Mouse (Mus musculus): ENCODE results near the gene Tnfrsf11a. TPM values are rescaled to one million over a fixed set of nuclear protein-coding genes. Genes with fewer than 3 reads are reported as not detected.

Tnfrsf11a gene
- total RNA-seq, 2 experiments from 2014 or later: 1.3 to 1.5 TPM

DNA sequence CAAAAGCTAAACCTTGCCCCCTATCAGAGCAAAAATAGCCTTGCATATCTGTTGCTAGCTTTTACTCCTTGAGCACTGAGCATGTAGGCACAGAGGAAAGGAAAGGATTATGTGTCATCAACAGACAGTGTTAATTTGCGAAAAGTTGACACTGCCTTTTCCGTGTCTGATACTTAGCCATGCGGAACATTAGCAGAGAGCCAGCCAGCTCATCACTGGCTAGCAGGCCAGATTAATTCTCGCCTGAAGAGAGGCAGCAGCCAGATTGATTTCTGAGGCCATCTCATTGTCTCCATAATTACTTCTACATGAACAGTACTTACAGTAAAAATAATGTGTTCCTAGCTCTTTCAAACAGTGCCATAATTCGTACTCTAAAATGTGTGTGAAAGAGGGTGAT lies 48.7 kb downstream of the Tnfrsf11a start:
- no peak for DNase-seq

DNA sequence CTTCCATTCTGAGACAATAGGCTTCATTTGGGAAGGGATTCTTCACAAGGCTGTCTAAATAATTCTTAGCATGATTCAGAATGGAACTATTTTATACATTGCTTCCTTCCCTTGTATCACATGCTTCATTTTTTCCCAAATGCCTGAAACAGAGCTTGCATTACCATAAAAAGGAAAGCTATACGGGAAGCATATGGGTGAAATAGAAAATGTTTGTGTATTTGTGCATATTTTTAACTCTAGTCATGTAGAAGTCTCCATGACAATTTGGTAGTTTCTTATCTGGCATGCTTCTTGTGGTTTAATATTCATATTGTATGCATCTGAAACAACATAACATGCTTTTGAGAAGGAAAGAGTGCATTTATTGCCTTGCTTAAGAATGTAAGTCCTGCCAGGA lies 52.3 kb downstream of the Tnfrsf11a start:
- DNase-seq: no peak

DNA sequence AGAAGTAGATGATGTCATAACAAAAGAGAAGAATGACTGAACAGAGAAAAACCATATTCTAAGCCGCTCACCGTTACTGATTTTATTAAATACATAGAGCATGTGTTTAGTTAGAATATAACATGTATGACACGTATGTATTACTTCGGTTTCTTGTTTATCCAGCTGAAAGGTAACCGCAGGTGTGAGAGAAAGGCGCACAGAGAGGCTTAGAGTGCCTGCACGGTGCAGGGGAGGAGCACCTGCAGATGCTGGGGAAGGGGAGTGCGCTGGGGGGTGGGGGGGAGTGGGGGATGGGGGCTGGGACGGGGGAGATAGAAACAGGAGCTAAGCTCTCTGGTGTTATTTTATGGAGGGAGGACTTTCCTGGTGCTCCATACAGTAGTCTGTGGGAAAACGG lies 62.4 kb downstream of the Tnfrsf11a start:
- DNase-seq: no peak

DNA sequence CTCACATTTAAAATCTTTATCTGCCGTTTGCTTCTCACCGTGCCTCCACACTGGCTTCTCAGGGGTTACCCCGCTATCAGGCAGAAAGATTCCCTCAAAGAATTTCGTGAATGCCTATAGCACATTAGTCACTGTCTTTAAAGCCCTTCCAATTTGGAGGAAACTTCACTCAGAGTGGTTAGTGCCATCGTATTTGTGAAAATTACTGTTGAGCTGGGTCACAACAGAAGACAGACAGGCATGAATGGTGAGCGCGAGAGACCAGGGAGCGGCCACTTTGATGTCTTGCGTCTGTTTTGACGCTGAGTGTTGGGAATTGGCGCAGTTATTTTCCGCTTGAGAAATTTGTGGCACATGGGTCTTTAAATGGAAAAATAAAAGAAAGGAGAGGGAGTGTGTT lies 62.9 kb downstream of the Tnfrsf11a start:
- DNase-seq: no peak

DNA sequence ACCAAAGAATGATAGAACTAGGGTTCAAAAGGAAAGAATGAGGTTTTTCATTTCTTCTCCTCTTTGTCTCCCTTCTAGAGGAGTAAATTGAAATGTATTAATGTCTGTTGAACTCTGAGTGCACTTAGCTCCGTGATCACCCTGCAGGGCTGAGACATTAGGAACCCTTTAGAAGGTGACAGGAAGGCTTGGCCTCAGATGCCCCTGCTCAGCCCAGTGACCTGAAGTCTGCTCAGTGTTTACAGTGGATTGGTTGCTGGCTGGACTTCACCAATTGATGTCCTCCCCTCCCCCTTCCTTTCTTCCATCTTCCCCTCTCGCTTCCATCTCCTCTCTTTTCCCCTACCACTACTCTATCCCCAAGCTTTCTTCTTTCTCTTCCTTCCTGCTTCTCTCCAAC lies 63.3 kb downstream of the Tnfrsf11a start:
- no peak for DNase-seq

DNA sequence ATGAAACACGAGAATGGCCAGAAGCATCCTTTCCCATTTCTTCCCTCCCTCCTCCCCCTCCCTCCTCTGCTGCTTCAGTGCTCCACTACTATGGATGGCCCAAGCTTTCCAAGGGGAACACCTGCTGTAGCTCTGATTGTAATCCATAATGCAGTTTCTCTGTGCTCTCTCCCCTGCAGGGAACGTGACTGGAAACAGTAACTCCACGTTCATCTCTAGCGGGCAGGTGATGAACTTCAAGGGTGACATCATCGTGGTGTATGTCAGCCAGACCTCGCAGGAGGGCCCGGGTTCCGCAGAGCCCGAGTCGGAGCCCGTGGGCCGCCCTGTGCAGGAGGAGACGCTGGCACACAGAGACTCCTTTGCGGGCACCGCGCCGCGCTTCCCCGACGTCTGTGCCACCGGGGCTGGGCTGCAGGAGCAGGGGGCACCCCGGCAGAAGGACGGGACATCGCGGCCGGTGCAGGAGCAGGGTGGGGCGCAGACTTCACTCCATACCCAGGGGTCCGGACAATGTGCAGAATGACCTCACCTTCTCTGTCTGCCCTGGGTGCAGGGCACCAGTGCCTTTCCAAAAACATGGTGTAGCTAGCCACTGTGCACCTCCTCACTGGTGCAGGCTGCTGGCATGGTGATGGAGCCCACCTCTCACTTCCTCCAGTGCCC lies 64.0 kb downstream of the Tnfrsf11a start:
- DNase-seq: peak; percentile 6

DNA sequence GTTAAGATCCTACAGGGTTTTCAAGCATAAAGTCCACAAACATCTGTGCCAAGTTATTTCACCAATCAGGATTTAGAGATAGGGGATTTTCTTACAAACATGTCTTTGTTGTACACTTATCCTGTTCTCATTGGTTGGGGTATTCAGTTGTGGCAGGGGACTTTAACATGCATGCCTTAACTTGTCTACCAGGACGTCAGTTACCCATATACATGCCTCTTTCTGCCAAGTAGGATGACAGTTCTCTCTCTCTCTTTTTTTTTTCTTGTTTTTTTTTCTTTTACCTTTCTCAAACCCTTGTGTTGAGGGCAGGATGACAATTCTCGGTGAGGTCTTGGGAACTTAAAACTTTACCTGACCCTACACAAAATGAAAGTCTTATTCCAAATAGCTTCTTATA lies 65.9 kb downstream of the Tnfrsf11a start:
- DNase-seq: no peak

DNA sequence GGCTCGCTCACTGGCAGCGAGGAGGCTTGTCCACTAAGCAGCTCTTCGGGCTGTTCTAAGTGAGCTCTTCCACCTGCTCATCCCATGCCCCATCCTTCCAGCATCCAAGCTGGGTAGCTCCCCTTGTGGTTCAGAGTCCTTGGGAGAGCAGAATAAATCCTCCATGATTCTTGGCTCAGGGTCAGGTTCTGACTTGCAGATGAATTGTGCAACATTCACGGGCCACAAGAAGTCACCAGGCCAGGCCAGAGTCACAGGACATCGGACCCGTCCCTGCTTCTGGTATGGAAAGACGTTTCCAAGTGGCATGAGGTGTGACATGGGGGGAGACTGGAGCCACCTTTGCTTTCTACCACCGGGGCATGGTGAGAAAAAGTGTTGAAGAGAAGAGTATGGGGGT lies 68.3 kb downstream of the Tnfrsf11a start:
- no peak for DNase-seq

DNA sequence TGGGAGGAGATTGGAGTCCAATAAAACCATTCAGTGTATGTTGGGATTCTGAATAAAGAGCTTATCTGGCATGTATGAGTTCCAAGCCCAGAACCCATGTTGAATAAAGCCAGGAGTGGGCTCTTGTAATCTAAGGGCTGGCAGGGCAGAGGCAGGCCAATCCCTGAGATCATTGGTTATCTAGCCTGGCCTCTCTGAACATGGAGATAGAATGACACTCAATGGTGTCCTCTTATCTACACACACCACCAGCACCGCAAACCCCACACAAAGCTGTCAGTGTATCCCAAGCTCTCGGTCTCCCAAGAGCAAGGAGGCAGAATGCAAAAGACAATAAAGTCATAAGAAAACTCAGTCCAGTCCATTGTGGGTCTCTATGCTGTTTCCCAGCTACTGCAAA lies 70.8 kb downstream of the Tnfrsf11a start:
- DNase-seq: no peak

DNA sequence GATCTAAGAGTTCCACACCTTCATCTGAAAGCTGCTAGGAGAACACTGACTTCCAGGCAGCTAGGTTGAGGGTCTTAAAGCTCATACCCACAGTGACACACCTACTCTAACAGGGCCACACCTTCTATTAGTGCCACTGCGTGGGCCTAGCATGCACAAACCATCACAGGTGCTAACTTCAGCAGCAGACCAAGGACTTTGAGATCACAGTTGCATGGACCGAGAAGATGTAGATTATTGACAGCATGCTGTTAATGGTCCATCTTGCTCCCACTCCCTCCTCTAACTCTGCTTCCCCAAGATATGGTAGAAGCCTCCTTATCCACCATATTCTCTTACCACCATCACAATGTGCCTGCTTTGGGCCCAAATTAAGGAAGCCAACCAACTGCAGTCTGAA lies 79.2 kb downstream of the Tnfrsf11a start:
- DNase-seq: no peak

DNA sequence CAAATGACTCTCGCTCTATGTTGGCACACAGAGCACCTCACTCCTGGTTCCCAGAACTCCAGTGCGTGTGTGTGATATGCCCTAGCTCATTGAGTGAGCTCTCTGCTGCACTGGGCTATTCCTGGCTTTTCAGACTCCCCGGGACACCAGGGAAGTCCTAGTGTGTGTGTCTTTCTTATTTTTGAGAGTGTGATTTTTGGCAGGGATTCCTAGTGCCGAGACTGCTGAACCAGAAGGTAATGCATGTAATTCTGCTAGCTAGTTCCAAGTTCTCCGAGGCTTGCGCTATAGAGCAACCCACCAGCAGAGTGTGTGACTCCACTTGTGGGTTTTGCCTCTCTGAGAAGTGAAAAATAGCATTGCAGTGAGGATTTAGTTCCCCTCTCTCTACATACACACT lies 96.1 kb downstream of the Tnfrsf11a start:
- DNase-seq: no peak

DNA sequence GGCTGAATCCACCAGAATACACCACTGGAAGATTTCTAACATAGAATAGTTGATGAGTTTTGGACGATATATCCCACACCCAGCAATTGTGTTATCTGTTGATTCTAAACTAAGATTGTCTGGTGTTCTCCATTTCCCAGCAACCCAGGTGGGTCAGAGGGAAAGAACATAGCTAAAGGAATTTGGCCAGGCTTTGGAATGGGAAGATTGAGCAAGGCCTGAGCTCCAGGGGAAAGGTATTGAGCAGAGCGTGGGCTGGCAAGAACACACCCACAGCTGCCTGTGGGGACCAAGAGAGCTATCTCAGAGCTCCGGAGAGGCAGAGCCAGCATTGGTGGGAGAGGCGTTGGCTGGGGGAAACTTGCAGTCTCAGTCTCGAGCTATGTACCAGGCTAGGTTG lies 97.3 kb downstream of the Tnfrsf11a start:
- no peak for DNase-seq

DNA sequence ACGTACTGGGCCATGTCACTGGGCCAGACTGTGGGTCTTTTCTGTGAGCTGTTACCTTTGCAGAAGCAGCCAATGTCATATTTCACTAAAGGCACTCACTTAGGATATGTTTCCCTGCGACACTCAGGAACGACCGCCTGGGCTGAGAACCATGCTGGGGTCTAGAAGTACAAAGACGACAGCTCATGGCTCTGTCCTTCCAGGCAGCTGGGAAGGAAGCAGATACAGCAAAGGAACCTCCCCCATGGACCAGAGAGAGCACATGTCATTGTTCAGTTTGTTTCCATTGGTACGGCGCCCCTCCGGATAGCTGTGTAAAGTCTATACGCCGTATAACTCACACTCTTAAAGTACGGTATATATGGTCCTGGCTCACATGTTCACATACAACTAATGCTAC lies 97.9 kb downstream of the Tnfrsf11a start:
- DNase-seq: no peak

DNA sequence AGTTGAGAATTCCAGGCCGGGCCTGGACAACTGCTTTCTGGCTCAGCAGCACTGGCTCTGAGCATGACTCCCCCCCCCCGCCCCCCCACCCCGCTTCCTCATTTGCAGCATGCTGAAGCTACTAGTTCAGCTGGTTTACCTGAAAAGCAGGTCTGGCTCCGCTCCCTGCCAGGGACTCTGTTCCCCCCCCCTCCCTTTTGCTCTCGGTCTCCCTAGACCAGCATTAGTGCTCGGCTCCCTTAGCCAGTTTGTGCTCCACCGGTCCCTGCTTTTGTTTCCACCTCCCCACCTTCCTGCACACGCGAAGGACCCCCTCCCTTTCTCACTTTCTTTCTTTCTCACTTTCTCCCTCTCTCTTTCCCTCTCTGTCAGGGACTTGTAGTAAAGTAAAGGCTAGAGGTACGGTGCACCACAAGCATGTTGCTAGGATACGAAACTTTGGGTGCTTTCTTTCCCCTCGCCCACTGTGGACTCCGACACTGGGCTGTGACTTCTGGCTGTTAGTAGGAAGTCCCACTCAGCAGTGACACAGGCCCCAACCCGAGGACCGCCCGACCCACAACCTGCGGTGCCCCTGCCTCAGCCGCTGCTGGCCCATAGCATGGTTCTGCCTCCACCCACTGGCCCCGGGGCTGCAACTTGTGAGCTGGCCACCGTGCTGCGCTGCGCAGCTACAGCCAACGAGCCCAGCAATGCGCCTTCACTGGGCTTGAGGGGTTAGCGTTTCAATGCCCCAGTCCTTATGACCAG lies 100.2 kb downstream of the Tnfrsf11a start:
- no peak for DNase-seq

DNA sequence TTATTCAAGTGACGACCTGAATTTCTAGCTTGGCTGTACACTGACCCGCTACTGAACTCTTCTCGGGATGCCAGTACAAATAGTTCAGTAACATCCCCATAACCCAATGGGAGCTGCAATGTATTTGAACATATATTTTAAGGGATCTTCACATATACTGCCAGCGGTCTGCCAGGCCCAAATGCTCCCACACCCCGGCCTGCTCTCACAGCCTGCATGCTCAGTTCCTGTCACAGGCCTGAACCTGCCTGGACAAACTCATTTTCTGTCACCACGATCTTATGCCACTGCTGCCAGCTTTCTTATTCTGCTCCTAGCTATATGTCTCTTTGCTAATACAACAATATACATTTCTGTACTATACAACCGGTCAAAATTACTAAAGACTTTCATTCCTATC lies 100.9 kb downstream of the Tnfrsf11a start:
- no peak for DNase-seq

DNA sequence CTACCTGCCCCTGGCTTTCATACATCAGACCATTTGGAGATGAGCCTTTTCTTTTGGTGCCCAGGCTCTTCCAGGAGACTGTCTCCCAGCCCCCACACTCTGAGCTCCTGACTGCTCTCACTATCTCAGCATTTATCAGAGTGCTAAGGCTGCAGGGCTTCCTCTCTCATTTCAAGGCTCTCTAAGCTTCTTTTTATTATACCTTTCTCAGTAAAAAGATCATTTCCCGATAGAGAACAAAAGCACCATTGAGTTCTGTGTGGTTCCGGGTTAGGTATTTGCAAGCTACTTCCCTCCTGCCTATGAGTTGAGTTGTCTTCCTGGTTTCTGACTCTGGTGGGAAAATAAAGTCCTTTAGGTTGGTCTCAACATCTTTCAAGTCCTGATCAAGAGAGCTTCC lies 103.0 kb downstream of the Tnfrsf11a start:
- no peak for DNase-seq

DNA sequence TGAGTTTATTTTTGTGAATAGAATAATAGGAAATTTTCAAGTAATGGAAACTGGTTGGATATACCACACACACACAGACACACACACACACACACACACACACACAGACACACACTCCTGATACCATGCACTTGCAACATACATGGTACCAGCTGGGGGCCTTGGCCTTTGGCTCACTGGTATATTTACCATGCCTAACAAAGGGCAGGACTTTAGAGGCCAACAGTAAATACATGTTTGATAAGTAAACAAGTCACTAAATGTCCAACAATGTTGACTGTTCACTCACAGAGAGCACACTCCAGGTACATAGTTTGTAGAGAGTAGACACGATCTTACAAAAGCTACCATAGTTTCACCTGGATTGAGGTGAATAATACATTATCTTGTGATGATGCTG lies 104.6 kb downstream of the Tnfrsf11a start:
- no peak for DNase-seq

DNA sequence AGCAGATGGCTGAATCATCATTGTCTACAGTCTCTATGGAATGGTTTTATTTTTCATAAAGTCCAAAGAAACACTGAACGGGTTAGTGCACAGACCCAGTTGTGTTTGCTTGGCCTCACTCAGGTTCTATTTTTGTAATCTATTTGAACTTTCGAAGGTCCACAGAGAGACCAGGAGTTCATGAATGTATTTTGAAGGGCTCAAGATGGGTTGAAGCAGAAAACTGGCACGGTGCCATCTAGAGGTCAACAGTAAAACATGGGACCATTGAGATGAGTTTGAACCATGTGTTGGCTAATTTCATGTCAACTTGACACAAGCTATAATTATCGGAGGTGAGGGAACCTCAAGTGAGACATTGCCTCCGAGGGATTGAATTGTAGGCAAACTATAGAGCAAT lies 105.1 kb downstream of the Tnfrsf11a start:
- DNase-seq: no peak

DNA sequence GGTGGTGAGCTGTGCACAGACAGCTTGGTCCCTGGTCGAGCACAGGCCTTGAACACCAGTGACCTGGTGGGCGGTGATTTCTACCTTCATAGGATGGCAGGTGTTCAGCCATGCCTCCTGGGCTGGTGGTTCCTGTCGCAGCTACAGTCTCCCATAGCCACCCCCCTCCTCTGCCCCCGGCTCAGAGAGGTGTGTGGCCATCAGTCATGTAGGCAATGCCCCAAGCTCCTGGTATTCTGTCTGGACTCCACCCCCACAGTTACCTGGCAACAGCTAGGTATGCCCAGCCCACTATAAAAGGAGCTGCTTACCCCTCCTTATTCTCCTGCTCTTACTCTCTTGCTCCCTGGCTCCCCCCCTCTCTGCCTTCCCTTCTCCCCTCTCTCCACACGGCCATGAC lies 105.8 kb downstream of the Tnfrsf11a start:
- DNase-seq: no peak

DNA sequence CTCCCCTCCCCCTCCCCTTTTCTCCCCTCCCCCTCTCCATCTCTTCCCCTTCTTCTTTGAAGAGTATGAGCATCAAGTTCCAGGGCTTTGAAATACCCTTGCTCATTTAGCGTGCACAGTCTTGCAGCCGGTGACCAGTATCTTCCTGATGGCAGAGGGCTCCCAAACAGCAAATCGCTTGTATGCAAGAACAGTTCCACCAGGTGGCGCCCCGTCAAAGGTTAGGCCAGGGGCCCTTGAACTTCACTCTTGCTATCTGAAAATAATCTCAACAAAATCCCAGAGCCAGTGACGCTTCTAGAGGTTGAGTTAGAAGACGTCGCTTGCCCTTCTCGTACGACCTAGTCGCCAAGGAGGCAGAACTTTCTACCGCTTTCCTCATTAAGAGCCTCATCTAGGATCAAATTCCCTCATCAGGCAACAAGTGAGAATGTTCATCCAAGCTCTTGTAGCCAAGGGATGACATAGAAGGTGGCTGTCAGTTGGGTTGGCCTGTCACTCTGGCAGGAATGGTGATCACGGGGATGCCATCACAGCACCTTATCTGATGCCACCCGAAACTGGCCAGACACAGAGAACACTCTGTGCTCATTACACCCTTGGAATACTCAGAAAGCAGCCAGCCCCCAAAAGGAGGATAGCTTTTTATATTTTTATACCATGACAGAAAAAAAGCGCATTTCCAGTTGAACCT lies 110.7 kb downstream of the Tnfrsf11a start:
- DNase-seq: peak; percentile 92

DNA sequence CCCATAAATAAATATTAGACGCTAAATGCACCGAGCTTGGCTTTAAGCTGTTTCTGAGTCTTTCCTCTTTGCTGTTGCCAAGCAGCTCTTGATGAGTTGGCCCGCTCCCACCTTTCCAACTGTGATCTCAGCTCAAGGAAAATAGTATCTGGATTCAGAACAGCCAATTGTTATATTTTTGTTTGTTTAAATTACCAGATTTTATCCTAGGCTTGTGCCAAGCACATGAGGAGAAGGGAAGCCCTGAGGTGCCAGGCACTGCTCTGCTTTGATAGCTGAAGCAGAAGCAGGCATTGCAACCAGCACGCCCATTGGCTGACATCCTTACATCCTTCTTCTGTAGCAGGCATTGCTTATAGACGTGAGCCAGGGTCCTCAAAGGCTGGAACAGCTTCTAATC lies 114.5 kb downstream of the Tnfrsf11a start:
- DNase-seq: no peak
